Mouse (Mus musculus) cerebellum, adult 18-20 months (tissue): Measurements from ENCODE around the gene Pafah2.

Source experiments
- DNase-seq, 2 experiments: peaks; one replicate each; pipeline ENCODE4 v3.0.0; 2021

Pafah2 gene

DNA sequence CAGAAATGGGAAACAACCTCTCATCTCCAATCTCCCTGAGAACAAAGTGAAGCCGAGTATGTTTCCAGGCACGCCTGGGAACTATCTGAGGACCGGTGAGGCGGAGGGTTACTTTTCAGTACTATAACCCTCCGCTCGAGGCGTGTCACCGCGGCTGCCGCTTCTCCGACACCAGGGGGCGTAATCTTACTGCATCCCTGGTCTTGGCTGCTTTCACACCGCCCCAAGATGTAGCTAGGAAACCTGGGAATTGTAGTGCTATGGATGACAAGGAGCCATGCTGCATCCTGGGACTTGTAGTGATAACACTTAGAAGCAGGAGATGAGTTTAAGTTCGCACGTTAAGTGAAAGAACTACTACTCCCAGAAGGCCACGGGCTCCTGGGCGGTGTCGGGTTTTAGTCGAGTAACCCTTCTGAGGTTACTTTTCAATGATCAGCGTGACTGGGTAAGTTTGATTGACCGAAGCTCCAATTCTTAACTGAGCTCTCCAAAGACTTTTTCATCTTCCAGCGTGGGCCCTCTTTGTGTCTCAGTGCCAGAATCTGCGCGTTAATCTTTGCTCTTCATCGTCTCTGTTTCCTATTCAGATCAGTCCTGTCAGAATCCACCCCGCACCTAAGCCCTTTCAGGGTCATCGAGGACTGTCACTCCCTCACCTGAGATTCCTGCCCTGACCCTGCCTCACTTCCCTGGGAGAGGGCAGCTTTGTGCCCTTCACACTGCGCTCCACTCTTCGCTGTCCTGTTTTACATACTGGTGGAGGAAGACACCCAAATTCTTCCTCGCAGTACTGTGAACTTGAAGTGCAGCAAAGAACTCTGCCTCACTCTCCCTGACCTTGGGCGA lies at the start of gene Pafah2:
Pafah2 (plus strand) TSS at position 344 of the 849 bp plus-strand sequence.
- peak; percentile 93 to 96 for DNase-seq

DNA sequence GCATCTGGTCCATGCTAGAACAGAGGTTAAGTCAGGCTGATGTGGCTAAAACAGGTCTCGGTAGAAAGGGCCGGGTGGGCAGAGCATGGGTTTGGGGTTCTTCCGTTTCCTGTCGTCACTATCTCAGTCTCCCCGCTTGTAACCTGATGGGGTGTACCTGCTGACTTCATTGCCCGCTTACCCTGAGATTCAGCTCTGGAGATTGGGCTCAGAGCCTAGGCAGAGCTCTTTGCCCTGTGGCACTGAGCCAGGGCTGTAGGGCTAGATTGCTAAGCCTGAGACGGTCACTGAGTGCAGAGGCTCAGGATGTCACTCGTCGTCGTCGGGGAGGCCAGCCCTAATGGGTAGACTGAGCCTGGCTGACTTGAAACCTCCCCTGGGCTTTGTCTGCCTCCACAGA lies 48.0 kb upstream of the Pafah2 start:
- DNase-seq = no peak

DNA sequence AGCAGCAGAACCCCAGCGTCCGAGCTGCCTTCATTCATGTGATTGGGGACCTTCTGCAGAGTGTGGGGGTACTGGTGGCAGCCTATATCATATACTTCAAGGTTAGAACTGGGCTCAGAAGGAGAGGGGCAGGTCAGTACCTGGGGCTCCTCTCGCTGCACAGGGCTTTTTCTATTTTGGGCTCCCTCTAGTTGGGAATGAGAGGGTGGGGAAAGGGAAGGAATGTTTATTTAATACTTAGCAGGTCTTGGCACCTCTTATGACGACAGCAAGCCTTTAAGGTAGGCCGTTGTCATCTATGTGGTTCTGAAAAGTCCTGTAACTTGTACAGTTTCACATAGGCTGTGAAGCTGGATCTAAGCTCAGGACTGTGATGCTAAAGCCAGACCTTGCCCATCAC lies 47.6 kb upstream of the Pafah2 start:
- no peak for DNase-seq

DNA sequence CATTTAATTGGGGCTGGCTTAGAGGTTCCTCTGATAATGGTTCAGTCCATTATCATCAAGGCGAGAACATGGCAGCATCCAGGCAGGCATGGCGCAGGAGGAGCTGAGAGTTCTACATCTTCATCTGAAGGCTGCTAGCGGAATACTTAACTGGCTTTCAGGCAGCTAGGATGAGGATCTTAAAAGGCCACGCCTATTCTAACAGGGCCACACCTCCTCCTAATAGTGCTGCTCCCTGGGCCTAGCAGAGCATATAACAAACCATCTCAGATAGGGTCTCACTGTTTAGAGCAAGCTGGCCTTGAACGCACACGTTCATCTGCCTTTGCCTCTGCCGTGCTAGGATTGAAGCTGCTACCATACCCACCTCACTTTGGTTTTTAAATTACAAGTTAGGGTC lies 46.3 kb upstream of the Pafah2 start:
- no peak for DNase-seq

DNA sequence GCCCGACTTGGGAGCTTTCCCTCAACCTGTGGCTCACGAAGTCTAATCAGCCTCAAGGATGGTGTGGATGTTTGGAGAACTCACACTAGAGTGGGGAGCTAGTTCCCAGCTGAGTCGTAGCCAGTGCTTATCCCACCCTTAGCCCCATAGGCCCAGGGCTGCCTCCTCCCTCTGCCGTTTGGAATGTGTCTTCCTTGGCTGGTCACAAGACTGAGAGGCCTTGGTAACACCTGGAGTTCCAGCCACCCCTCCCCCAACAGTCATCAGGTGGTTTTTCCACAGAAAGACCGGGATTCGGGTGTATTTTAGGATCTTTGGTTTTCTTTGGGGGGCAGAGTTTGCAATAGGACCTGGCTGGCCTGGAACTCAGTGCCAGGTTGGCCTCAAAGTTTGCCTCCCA lies 45.5 kb upstream of the Pafah2 start:
- no peak for DNase-seq

DNA sequence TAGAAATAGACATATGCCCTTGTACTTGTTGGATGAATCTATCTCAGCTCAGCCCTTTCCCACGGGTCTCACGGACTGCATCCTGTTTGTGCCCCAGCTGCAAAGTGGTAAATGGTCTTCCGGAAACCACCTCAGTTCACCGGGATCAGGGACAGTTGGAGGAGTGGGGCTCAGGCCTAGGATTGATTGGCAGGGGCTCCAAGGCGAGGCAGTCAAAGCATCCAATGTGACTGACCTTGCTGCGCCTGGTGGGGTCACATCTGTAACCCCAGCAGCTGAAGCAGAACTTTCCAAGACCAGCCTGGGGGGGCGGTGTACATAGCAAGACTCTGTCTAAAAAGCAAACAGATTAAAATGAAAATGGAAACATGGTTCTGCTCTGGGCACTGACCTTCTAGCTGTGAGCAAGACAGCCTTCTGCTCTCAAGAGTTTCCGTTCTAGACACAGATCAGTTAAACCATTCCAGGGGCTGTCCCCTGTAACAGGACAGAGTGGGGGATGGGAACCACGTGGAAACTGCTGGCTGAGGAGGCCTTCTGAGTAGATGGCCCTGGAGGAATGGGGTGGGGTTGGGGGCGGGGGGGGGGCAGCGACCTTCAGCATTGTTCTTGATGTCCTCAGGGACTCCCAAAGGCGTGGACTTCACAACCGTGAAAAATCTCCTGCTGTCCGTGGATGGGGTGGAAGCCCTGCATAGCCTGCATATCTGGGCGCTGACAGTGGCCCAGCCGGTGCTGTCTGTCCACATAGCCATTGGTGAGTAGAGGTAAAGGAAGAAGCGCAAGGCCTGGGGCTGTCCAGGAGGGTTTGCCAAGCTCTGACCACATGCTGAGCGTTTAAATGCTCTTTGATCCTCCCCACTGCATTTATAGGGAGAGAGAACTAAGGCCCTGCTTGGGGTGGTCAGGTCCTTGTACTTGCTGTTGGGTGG lies 44.5 kb upstream of the Pafah2 start:
- DNase-seq = no peak

DNA sequence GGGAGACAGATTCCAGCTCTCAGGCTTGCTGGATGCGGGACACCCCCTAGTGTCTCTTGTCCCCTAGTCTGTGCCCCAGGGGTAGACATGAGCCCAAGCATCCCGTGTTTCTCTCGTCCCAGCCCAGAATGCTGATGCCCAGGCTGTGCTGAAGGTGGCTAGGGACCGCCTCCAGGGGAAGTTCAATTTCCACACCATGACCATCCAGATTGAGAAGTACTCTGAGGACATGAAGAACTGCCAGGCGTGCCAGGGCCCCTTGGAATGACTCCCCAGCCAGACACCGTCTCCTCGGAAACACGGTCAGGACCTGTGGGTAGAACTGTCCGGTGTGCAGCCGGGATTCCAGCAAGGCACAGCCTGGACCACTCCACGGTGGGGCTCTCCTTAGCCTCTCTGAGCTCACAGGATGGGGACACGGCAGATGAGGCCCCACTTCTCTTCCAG lies 43.8 kb upstream of the Pafah2 start:
- no peak for DNase-seq

DNA sequence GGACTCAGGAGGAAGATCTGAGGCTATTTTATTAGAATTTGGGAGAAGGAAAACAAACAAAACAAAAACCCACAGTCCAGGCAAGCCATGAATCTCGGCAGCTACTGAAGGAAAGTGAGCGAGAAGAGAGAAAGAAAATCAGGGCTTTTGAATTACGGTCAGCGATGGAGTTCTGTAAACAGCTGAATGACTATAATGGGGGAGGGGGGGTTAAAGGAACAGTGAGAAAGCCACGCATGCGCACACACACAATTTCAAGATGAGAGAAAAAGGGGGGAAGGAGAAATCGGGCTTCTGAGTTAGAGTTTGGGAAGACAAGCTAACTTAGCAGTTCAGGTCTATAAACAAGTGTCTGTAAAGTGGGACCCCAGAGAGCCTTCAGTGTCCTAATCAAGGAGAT lies 43.2 kb upstream of the Pafah2 start:
- no peak for DNase-seq

DNA sequence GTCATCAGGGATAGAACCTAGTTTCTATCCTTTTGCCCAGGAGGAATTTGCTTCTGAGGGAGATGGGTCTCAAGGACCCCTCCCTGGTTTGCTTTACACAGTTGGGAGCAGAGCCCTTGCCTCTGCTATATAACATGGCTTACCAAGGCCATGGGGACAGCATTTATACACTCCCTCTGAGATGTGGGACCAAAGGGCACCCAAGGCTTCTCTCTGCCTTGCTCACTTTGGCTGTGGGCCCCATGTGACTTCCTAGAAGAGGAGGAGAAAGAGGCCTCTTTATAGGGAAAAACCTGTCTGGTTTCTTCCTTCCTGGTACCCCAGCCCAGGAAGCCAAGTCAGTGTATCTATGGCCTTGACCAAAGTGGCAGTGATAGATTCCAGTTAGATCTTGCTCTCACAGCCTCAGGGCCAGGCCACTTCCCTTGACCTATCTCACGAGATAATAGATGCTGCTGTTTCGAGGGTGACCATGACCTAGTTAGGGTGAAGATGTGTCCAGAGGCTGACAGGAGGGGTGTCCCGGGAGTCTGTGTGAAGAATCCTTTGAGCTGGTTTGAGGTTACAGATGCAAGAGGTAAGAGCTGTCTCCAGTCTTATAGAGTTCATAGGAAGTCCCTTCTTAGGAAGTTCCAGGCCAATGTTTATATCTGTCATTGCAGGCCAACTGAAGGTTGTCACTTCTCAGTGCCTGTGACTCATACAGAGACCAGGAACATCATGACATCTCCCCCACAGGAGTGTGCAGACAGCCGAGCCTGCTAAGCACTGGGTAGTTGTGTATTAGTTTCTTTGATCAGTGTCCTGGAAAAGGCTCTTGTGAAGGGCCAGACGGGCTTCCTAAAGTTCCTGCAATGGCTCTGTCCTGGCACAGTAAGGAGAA lies 42.4 kb upstream of the Pafah2 start:
- no peak for DNase-seq

DNA sequence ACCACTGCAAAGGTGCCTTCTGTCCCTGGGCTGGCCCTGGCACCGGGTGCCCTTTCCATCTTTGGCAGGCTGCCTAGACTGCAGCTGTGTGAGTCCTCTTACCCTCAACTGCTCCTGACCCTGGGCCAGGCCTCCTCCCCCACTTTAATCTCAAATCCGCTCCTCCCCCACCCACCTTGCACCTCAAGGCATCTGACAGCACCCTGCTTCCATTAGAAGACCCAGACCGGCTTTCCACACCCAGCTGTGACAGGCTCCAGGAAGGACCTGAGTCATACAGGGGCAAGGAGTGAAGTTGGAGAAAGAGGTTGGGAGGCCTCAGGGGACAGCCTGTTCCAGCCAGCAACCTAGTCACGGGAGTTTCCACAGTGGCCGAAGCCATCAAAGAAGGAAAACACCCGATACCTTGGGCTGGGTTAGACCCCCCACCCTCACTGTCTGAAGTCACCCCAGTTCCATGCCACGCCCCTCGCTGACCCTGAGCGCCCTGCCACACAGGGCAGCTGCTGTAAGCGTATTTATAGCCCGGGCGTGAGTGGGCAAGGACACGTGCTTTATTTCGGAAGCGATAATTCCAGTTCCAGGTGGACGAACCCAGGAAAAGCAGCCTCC lies 40.2 kb upstream of the Pafah2 start:
- no peak for DNase-seq

DNA sequence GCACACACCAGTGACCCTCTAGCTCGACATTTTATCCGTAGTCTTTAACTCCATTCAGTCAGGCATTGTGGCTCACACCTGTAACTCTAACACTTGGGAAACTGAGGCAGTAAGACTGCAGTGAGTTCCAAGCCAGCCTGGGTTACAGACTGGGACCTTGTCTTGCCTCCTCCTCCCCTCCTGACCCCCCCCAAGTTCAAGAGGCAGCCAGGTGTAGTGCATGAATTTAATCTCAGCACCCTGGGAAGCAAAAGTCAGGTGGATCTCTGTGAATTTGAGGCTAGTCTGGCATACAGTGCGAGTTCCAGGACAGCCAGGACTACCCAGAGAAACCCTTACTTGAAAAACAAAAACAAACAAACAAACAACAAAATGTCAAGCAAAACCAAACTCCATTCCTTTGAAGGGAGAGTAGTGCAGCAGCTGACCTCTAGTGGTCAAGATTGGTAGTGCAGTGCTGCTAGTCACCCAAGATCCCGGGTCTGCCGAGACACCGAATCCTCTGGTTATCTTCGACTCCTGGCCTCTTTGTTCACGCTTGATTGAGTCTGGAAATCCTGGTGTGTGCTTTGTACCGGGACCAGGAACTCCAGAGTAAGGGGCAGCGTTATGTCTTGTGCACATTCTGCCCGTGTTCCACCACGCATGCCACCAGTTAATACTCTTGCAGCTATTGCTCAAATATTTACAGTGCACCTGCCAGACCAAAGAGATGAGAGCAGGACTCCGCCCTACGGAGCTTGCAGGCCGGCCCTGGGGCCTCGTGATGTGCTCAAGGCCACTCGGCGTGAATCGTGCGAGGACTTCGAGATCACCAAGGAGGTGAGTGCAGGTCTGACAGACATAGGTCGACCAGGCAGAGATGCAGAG lies 39.3 kb upstream of the Pafah2 start:
- peak; percentile 80 to 88 for DNase-seq

DNA sequence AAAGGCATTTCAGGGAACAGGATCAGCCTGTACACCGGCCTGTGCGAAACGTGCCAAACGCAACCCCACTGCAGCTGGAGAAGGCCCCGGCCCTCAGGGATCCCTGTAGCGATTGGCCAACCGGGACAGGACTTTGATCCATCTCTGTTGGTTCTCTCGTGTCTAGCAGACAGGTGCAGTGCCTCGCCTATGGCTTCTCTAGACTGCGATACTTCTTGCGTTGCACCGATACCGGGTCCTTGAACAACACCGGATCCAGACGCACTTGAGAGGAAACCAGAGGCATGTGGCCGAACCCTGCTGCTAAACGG lies 38.7 kb upstream of the Pafah2 start:
- no peak for DNase-seq

DNA sequence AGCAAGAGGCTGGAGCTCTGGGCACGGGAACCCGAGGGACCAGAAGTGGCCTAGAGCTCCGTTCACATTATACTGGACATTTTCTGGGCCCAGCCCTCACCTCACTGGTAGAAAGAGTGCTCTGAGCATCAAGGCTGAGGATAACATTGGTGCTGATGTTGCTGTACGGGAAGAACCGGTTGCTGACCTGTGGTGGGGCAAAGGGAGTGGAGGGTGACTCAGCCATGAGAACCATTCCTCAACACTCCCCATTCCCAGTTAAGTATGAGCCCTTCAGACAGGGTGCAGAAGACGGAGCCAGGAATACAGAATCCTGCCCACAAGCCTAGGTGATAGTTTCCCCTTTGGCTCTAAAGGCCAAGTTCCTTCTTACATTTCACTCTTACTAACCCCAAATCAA lies 36.5 kb upstream of the Pafah2 start:
- DNase-seq = no peak

DNA sequence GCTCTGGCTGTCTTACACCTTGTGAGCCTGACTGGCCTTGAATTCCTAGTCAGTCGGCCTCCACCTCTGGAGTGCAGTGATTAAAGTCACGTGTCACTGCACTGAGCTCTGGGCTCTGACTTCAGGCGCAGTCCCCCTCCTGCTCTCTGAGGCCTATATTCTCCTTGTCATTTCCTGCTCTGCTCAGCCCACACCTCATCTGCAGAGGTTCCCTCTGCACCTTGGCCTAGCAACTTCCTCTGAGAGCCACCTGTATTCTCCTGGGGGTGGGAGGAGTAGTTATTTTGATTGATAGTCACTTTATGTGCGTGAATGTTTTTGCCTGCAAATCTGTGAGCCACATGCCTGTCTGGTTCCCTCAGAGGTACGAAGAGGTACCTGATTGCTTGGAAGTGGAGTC lies 34.9 kb upstream of the Pafah2 start:
- no peak for DNase-seq

DNA sequence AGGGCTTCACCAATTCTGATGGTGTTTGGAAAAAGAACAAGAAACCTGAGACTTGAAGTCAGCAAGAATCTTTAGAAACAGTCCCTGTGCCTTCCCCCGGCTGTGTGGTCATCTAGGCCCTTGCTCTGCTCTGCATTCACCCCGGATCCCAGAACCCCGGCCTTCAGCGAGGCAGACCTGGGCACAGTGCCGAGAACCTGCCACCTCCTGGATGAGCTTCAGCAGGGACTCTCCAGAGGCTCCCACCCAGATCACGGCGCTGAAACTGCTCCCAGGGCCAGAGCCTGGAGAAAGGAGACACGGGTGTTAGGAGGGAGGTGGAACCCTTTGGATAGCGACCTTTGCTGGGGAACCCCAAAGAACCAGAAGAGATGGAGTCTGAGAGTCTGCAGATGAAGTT lies 34.0 kb upstream of the Pafah2 start:
- no peak for DNase-seq

DNA sequence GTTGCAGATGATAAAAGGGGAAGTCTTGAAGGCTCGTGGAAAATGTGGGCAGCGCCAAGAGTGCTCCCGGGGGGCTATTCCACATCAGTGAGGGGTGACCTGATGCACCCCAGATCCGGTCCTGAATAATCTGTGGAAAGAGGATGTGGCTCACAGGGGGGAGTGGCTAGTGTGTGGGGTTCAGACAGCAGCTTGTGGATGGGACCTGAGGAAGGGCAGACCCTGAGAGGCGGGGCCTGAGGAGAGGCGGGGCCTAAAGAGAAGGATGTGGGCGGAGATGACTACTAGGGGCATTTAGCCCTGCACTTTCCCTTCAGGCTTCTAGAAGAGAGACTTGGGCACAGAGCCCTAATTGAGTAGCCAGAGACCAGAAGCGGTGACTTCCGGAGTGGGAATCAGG lies 33.5 kb upstream of the Pafah2 start:
- DNase-seq = no peak

DNA sequence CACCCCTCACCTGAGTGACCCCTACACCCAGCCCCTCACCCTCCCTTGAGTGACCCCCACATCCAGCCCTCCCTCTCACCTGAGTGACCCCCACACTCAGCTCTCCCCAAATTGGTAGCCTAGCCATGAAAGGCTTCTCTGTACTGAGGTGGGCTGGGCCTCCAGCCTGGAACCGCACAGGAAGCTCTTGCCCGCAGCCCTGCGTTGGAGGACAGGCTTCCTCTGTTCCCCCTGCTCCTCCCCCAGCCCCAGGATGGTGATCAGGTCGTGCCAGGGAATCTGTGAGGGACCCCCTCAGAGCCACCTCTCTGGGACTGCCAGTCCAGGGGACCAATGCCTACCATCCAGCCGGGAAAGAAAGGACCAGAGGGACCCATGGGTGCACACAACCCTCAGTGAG lies 30.8 kb upstream of the Pafah2 start:
- no peak for DNase-seq

DNA sequence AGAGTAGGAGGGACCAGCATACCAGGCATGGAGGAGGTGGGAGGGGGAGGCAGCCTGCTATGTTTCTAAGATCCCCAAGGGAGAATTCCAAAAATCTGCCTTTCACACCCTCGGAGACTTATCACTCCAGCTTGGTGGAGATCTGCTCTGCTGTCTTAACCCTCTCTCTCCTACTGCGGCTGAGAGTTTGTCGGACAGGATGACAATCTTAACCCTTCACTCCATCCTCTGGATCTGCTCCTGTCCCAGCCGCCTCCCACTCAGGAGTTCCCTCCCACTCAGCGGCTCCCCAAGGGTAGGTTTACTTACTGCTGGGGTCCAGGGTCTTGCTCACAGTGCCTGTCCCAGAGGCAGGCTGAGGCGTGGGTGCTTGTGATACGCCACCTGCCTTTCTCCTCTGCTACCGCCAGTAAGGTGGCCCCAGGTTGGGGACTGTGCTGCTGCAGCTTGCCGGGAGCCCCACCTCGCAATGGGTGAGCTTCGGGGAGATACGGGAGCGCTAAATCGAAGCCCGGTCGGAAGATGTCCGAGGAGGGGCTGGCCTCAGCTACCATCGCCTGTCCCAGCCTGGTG lies 25.4 kb upstream of the Pafah2 start:
- DNase-seq = peak; percentile 30 to 37

DNA sequence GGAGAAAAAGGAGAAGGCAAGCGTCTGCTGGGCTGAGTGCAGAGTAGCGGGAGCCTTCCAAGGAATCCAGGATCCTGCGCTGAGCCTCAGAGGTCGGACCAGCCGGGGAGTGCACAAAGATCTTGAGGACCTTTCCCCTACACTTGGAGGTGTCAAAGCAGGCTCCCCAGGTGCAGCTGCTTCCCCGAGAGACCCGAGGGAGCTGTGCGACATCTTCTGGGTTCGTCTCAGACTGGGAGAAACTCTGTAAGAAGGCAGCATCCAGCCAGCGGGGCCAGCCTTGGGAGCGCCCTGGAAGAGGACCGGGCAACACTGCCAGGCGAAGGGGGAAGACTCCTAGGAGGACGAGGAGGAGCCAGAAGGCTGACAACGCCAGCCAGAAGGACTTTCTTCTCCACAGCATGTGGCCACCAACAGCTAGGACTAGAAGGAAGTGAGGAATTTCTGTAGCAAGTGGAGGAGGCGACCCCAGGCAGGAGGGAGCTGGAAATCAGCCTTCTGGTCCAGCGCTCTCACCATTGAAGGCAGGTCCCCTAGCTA lies 24.7 kb upstream of the Pafah2 start:
- peak; percentile 43 to 50 for DNase-seq

DNA sequence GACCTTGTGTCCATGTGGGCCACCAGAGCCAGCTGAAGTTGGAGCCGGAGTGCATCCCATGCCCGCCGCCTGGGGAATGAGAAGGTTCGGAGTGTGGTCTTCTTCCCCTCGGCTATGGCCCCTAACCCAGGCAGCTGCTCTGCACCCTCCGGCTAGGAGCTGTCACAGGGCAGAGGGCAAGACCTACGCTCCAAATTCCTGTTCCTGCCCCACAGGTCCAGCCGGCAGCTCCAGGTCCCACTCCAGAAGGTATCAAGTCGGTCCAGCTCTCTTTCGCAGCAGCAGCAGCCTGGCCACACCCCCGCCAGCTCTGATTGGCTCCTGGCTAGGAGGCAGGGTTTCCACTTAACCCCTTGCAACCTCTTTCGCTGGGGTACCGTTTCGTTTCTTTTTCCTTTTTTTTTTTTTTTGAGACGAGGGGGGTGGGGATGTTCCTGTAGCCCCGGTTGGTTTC lies 23.8 kb upstream of the Pafah2 start:
- DNase-seq = peak; percentile 87 to 94

DNA sequence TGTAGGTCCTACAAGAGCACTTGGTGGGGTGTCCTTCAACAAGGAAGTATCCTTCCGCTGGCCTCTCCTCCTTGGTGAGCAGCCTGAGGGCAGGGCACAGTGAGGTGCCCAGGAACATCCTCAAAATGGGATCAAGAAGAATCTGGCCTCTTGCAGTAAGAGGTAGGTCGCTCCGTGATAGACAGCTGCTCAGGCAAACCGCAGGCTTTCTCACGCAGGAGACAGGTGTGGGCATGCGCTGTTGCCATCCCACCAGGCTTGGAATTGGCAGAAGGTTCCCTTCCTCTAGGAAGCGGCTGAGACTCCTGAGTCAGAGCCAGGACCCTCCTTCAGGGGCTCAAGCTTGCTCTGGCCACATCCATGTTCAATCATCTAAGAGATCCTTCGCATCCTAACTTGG lies 22.8 kb upstream of the Pafah2 start:
- no peak for DNase-seq
